Mouse (Mus musculus) kidney, postnatal 36 days (tissue): Measurements from ENCODE around the gene Med20.

Experiments
- DNase-seq, 2 experiments: peaks; one replicate each; pipeline ENCODE4 v3.0.0; 2021 to 2022; ENCODE audit warnings: mixed read lengths in 2 of 2

Gene Med20

DNA sequence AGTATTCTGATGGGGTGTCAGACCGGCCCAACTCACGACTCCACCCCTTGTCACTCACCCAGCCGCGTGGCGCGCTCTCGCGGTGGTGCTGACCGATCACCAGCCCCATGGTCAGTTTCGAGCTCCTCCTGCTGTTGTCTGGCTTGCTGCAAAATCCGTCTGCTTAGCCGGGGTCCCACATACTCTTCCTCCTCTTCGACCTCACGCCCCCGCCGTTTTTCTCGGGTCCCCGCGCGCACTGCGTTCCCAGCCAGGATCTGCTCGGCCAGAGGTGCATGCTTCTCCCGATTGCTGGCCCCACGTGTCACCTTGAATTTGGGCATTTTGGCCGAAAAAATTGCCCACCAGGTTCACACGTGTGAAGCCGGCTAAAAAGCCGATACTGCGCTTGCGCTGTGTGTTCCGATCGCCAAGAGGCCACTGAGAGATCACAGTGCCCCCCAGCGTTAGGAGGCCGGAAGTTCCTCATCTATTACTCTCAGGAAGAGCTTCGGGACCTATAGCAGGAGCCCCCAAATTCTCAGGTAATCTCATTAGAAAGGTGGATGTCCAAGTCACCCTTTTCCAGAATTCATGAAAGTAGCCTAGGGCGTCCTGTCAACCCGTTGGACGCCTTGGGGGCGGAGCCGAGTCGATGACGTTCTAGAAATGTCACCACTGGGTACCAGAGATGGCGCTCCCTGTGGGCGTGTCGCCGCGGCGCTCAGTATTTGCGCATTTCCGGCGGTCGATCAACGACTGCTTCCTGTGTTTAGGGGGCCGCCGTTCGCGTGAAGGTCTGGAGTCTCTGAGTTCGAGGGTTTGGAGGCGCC, at the start of gene Med20, which contains the start of the genes Bysl and Gm20517:
TSS of gene Med20 (plus strand) at position 734 of the 812 bp plus-strand sequence.
TSS of gene Bysl (minus strand) at position 644 of the 812 bp plus-strand sequence.
TSS of gene Gm20517 (plus strand) at position 741 of the 812 bp plus-strand sequence.
- DNase-seq: peak; percentile 97 to 99

- no peak for DNase-seq
Observed at GRCm38 (mm10) chr17:47562875-47563274, 48.5 kb upstream of the Med20 start.

DNA sequence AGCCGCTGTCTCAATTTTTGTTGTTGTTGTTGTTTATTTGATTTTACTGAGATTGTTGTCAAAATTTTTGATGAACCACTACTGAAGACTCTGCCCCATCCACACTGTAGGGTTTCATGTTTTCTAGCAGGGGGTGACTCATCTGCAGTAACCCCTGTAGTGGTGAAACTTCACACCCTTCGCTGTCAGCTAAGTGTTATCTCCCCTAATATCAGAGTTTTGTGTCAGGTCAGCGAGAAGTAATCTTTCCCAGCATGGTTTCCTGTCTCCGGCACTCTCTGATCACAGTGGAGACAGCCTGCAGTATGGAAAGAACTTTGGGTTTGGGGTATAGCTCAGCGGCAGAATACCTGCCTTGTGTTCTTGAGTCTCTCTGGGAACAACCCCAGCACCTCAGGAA, 46.8 kb upstream of the Med20 start:
- no peak for DNase-seq

- DNase-seq: no peak
Observed at GRCm38 (mm10) chr17:47566133-47566532, 45.2 kb upstream of the Med20 start.

- peak; percentile 61 to 68 for DNase-seq
Observed at GRCm38 (mm10) chr17:47567271-47567670, 44.1 kb upstream of the Med20 start.

DNA sequence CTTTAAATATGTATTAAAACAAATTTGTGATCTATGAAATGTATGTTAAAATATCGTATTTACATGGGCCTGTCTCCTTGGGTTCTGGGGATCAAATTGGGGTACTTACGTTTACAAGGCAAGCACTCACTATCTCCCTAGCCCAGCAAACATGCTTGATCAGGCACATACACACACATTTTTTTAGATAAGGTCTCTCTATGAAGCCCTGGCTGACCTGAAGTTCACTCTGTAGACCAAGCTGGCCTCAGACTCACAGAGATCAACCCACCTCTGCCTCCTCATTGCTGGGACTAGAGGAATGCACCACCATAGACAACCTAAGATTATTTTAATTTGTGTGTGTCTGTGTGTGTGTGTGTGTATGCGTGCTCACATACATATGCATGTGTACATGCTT, 43.0 kb upstream of the Med20 start:
- DNase-seq: no peak

- no peak for DNase-seq
Observed at GRCm38 (mm10) chr17:47568951-47569527, 42.3 kb upstream of the Med20 start.

DNA sequence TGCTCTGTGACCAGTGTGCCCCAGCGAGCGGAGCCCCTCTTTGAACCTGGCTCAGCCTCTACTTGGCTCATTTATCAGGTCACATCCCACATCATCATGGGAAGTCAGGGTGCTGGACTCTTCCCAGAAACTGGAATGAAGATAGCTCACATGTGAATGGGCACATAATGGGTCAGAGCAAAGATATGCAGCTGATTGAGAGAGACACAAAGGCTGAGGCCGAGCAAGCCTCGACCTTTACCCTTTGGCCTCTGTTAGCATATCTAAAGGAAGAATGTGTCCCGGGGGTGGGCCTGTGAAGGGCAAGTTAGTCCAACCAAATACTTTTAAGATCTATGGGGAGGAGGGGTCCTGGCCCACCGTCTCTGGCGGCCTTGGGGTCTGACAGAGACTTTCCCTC, 39.8 kb upstream of the Med20 start:
- DNase-seq: peak in 1 of 2 experiments; percentile 11

GRCm38 (mm10) chr17:47572436-47572835, 38.9 kb upstream of the Med20 start:
- DNase-seq: no peak

DNA sequence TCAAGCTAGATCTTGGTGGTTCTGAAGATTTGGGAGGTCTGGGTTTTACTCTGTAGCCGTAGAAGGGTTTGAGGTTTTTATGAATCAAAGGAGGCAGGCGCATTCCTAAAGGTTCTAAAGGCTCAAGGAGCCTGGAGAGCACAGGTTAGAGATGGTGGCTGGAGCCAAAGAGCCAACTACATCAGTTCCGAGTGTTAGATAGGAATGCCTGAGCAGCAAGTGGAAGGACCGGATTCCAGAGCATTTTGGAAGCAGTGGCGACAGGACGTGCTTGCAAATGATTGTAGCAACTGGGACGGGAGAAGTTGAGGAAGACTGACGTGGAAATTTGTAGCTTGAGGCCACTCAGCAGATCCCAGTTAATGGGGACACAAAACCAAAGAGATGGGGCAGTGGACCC, 37.4 kb upstream of the Med20 start:
- no peak for DNase-seq

DNA sequence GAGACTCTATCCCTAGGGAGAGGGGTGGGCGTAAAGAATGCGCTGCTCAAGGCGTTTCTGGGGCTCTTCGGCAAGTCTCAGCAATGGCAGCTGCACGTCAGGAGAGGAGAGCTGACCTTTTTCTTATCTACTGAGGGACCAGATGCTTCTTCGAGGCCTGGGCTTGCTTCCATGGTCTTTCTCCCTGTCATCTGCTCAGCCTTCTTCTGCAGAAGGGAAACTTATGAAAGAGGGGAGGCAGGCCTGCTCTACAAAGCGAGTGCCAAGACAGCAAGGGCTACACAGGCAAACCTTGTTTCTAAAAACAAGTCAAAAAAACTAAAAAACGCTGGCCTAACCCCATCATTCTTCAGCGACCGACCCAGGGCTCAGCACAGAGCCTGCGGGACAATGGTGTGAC, 36.6 kb upstream of the Med20 start:
- DNase-seq: no peak

DNA sequence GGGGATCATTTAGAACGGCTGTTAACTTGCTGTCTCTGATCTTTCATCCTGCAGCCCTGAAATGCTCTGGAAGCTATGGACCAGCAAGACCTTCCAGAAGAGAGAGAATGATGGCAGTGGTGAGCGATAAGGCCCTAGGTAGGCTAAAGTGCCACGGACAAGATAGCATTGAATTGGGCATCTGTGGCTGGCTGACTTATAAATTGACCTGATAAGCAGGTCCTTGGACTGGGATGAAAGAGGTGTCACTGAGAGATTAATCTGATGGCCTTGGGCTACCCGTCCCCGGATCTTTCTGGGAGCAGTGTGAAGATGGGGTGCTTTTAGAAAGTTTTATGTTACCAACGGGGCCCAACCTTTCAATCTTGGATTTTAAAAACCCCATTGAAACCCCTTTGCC, 32.7 kb upstream of the Med20 start:
- no peak for DNase-seq

DNA sequence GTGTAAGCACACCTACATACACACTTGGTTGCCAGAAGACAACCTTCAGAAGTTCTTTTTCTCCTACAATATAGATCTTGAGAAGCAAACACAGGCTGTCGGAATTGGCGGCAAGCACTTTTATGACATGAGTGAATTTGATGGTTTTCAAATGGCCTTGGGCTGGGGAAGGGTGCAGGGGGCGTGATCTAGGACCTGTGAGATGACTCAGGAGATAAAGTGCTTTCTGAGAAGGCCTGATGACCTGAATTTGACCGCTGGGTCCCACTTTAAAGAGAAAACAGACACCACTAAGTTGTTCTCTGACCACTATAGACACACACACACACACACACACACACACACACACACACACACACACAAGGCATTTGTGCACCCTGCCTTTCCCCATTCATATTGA, 30.4 kb upstream of the Med20 start:
- no peak for DNase-seq

GRCm38 (mm10) chr17:47588517-47588916, 22.9 kb upstream of the Med20 start:
- no peak for DNase-seq

DNA sequence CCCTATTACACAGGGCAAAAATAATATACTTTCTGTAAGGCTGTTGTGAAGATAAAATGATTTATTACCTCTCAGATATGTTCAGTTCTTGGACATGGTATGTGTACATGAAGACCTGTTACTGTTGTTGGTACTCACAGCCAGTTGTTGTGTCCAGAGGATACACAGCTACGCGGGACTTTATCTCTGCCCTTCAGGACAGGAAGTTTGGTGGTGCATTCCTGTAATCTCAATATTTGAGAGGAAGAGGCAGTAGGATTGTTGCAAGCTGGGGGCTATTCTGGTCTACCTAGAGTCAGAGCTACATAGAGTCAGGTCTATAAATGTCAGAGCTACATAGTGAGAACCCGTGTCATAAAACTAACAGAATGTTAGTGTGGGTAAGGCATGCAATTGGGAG, 20.3 kb upstream of the Med20 start:
- DNase-seq: no peak

DNA sequence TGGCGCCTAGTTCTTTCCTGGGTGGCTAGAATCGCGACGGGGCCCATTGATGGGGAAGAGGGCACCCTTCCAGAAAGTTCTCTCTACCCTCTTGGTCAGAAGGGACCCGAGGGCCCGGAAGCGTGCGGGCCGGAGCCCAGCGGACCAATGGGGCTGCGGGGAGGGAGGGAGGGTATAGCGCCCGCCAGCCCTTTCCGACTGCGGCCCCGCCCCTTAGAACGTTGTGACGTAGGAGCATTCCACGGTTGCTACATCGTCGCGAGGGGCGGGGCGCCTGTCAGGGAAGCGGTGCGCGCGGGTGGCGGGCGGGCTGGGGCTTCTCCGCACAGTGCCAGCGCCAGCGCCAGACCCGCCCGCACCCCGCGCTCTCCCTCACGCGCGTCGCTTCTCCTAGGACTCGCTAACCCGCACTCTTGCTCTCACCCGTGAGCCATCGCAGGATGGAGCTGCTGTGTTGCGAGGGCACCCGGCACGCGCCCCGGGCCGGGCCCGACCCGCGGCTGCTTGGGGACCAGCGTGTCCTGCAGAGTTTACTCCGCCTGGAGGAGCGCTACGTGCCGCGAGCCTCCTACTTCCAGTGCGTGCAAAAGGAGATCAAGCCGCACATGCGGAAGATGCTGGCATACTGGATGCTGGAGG, 18.0 kb upstream of the Med20 start:
- peak; percentile 96 to 100 for DNase-seq

GRCm38 (mm10) chr17:47593854-47594182, 17.6 kb upstream of the Med20 start:
- DNase-seq: no peak

- DNase-seq: peak; percentile 57 to 73
Observed at GRCm38 (mm10) chr17:47594183-47594968, 17.0 kb upstream of the Med20 start.

DNA sequence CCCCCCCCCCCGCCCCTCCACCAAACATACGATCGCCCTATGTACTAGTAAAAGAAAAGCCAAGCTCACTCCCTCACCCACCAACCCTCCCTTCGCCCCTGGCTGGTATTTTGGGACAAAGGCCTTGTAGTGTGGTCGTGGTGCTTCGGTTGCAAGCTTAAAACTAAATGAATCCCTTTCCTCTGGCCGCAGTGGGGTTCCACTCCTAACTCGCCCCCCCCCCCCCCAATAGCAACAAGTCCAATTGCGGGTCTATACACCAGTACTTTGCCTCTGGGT, 16.5 kb upstream of the Med20 start:
- no peak for DNase-seq

DNA sequence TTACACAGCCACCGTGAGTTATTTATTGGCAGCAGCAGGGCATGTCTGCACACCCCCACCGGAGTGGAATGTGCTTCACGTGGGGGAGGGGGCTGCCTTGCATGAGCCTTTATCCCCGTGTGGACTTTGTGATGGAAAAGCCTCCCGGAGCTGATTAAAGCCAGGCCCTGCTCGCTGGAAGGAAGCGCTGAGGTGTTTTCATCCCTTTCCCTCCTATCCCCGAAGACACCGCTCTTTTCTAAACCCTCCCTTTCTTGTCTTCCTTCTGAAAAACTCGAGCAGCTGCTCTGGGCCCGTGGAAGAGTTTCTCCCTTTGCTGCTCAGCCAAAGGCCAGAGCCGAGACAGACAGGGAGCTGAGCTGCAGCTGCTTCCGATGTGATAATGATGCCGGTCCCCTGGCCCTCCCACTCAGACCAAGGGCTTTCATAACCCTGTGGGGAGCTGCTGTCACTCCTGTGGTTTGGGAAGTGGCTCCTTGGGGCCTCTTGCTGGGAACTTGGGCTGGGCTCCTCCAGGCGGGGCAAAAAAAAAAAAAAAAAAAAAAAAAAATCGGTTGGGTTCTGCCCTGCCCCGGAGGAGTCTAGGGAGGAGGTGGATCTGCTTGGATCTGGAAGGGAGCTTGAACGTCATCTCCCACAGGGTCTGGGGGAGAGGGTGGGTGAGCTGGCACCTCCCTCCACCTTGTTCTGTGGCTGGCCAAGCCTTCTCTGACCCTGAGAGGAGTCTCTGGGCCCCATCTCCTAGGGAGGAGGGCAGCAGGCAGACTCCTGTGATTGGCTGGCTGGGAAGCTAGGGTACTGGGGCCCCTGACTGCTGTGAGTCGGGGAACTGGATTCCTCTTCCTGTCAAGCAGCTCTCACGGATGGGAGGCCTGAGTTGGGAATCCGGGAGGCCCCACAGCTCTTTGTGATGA, 15.9 kb upstream of the Med20 start:
- peak; percentile 82 to 84 for DNase-seq

- no peak for DNase-seq
Observed at GRCm38 (mm10) chr17:47596162-47596838, 15.1 kb upstream of the Med20 start.

- no peak for DNase-seq
Observed at GRCm38 (mm10) chr17:47596839-47597164, 14.6 kb upstream of the Med20 start.
